Mouse (Mus musculus) C2C12 (cell line): ENCODE results near the gene Cdc14a. TPM values are rescaled to one million over a fixed set of nuclear protein-coding genes. Genes with fewer than 3 reads are reported as not detected.

Experiments used
- H3K27me3 ChIP-seq: one replicate; pipeline ENCODE4 v1.6.1; 2011; ENCODE audit not compliant: control insufficient read depth, insufficient read depth, insufficient read length
- H3K36me3 ChIP-seq: one replicate; pipeline ENCODE4 v1.6.1; 2011; ENCODE audit not compliant: control insufficient read depth, insufficient read depth
- H3K4me3 ChIP-seq: one replicate; pipeline ENCODE4 v1.5.1; 2011; ENCODE audit warnings: mild to moderate bottlenecking, control low read depth; ENCODE audit not compliant: poor library complexity, insufficient read depth, severe bottlenecking
- H3K79me2 ChIP-seq: one replicate; pipeline ENCODE4 v1.6.1; 2011; ENCODE audit not compliant: control insufficient read depth, insufficient read depth
- H3K79me3 ChIP-seq: one replicate; pipeline ENCODE4 v1.6.1; 2011; ENCODE audit warnings: low read depth, control low read depth
- H3ac ChIP-seq: one replicate; pipeline ENCODE3; 2011; ENCODE audit warnings: low read depth; ENCODE audit not compliant: control insufficient read depth, insufficient read length
- CEBPB ChIP-seq: IDR thresholded peaks from one replicate; pipeline ENCODE4 v1.6.1; 2011; ENCODE audit warnings: low read depth, mild to moderate bottlenecking, control low read depth, moderate library complexity
- CTCF ChIP-seq: IDR thresholded peaks from one replicate; pipeline ENCODE4 v1.5.1; 2011; ENCODE audit not compliant: control insufficient read depth, insufficient read depth, insufficient read length
- FOSL1 ChIP-seq: IDR thresholded peaks from one replicate; pipeline ENCODE4 v1.8.0; 2011; ENCODE audit warnings: mild to moderate bottlenecking, low read length; ENCODE audit not compliant: poor library complexity, insufficient read depth, severe bottlenecking
- MAX ChIP-seq: IDR thresholded peaks from one replicate; pipeline ENCODE4 v1.6.1; 2011; ENCODE audit warnings: mild to moderate bottlenecking, control low read depth
- MYOD1 ChIP-seq: IDR thresholded peaks from one replicate; pipeline ENCODE4 v1.6.1; 2011; ENCODE audit warnings: low read depth; ENCODE audit not compliant: control insufficient read depth, insufficient read length
- MYOG ChIP-seq: IDR thresholded peaks from one replicate; pipeline ENCODE4 v1.6.1; 2011; ENCODE audit not compliant: control insufficient read depth, insufficient read length; ENCODE audit errors: extremely low read depth
- USF1 ChIP-seq: IDR thresholded peaks from one replicate; pipeline ENCODE4 v1.6.1; 2011; ENCODE audit warnings: low read depth, mild to moderate bottlenecking, control low read depth, moderate library complexity
- long read RNA-seq, 2 experiments: library from polyadenylated mRNA; unstranded; transcript quantifications; one replicate each; pipeline ENCODE4 v2.0.0; 2019 to 2020
- polyA plus RNA-seq: library from polyadenylated mRNA; unstranded; fragments of >200 nt; fragmentation: generic; extraction: Trizol; gene quantifications from one replicate; pipeline ENCODE4 v1.2.1, GENCODE M21; 2012; ENCODE audit warnings: missing spikeins

Gene Cdc14a
- polyA plus RNA-seq, result 1.1 TPM
- long read RNA-seq, experiment 1, partial matches to known transcripts, result 0 of 1 reads
- long read RNA-seq, experiment 1, other reads (novel, unspliced or antisense), result 1 of 1 reads
- long read RNA-seq, experiment 2, full-length matches to known transcripts, result 13 of 16 reads
- long read RNA-seq, experiment 2, partial matches to known transcripts, result 2 of 16 reads
- long read RNA-seq, experiment 2, other reads (novel, unspliced or antisense), result 1 of 16 reads

- Histone ChIP-seq H3ac (peak within 1 kb of the TSS; percentile 92), H3K27me3 (no peaks in the 10 kb centered on the region), H3K36me3 (no peaks in the 10 kb centered on the region), H3K4me3 (peak within 1 kb of the TSS; percentile 68), H3K79me2 (no peaks in the 10 kb centered on the region), H3K79me3 (no peaks in the 10 kb centered on the region)
- TF ChIP-seq CTCF (no peak), MYOD1 (peak; percentile 26), FOSL1 (no peak), MAX (no peak), MYOG (no peak), USF1 (no peak), CEBPB (no peak)
These were observed at the start of gene Cdc14a for GRCm38 (mm10) chr3:116423353-116424159. Cdc14a (minus strand) TSS chr3:116424032.

GRCm38 (mm10) chr3:116465709-116466108, 41.9 kb upstream of the Cdc14a start:
- Histone ChIP-seq H3K4me3 (no peak overlapping the region), H3K79me3 (no peaks in the 10 kb centered on the region)

GRCm38 (mm10) chr3:116464318-116464717, 40.5 kb upstream of the Cdc14a start:
- no peaks in the 10 kb centered on the region for H3K79me3 ChIP-seq
- TF ChIP-seq CEBPB (no peak), MYOG (no peak), MYOD1 (no peak), FOSL1 (no peak), USF1 (no peak), CTCF (no peak), MAX (no peak)
- H3K79me2 ChIP-seq, result no peaks in the 10 kb centered on the region
- H3K27me3 ChIP-seq, result no peaks in the 10 kb centered on the region
- H3K4me3 ChIP-seq, result no peak overlapping the region
- H3K36me3 ChIP-seq, result no peaks in the 10 kb centered on the region
- no peak overlapping the region for H3ac ChIP-seq

More at GRCm38 (mm10) chr3:116465709-116466108, 41.9 kb upstream of the Cdc14a start:
- Histone ChIP-seq H3K36me3 (no peaks in the 10 kb centered on the region), H3K79me2 (no peaks in the 10 kb centered on the region), H3K27me3 (no peaks in the 10 kb centered on the region), H3ac (no peak overlapping the region)
- TF ChIP-seq MYOD1, result no peak

GRCm38 (mm10) chr3:116461053-116461452, 37.2 kb upstream of the Cdc14a start:
- H3K4me3 ChIP-seq, result no peak overlapping the region
- TF ChIP-seq MYOD1 (no peak), CEBPB (no peak), CTCF (no peak), USF1 (no peak), MAX (no peak), FOSL1 (no peak), MYOG (no peak)

GRCm38 (mm10) chr3:116454529-116454928, 30.7 kb upstream of the Cdc14a start:
- no peak overlapping the region for H3K4me3 ChIP-seq
- H3K36me3 ChIP-seq, result no peaks in the 10 kb centered on the region
- H3K79me2 ChIP-seq, result no peaks in the 10 kb centered on the region
- H3ac ChIP-seq, result no peak overlapping the region
- no peaks in the 10 kb centered on the region for H3K27me3 ChIP-seq
- H3K79me3 ChIP-seq, result no peaks in the 10 kb centered on the region
- TF ChIP-seq FOSL1 (no peak), CEBPB (no peak), MYOG (no peak), CTCF (no peak), MAX (no peak), USF1 (no peak), MYOD1 (no peak)

More at GRCm38 (mm10) chr3:116461053-116461452, 37.2 kb upstream of the Cdc14a start:
- H3K36me3 ChIP-seq, result no peaks in the 10 kb centered on the region
- no peak overlapping the region for H3ac ChIP-seq
- H3K79me3 ChIP-seq, result no peaks in the 10 kb centered on the region
- H3K79me2 ChIP-seq, result no peaks in the 10 kb centered on the region
- no peaks in the 10 kb centered on the region for H3K27me3 ChIP-seq

- Histone ChIP-seq H3K4me3 (no peak overlapping the region), H3K79me2 (no peaks in the 10 kb centered on the region), H3ac (no peak overlapping the region), H3K36me3 (no peaks in the 10 kb centered on the region), H3K79me3 (no peaks in the 10 kb centered on the region), H3K27me3 (no peaks in the 10 kb centered on the region)
- TF ChIP-seq FOSL1, result no peak
- no peak for TF ChIP-seq USF1
- TF ChIP-seq MYOD1, result no peak
- no peak for TF ChIP-seq CEBPB
- TF ChIP-seq MYOG, result no peak
- no peak for TF ChIP-seq MAX
- TF ChIP-seq CTCF, result no peak
These were observed 26.9 kb upstream of the Cdc14a start for GRCm38 (mm10) chr3:116450741-116451140.
